Mouse (Mus musculus) frontal cortex, postnatal 14 days (tissue): ENCODE measurements around the gene Prdm2.
A peak's percentile ranks its signal among the peaks of the same experiment; 100 is the strongest.

Experiments used
- DNase-seq, 2 experiments: peaks; one replicate each; pipeline ENCODE4 v3.0.0; 2022; ENCODE audit warnings: low spot score in 2 of 2

The Prdm2 gene

DNA sequence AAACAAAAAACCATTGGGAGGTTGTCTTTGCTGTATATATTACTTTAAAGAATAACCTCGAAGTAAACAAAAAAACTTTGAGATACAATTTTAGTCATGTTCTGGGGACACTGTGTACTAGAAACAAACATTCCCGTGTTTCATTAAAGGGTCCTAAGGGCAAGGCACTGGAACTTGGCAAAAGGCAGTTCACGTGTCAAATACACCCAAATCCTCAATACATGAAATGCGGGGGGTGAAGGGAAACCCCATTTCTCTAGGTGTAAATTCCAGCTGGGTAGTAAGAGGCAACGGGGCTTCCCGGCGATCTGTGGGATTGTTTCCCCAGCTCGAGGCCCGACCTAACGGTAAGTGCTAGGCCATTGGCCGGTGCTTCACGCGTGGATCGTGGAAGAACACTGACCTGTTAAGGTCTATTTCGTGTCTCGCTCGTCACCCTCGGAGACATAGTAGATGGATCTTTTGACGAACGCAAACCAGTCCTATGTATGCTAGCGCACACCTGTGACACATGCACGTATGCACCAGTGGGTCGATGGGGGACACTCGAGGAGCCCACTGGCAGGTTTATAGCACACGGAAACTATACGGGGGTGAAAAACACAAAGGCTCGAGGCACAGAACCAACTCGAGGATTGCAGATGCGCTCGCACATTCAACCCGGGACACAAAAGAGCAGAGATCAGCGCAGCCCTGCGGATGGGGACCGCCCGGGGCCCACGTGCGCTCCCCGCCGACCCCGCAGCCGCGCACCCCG lies 1.0 kb downstream of the Prdm2 start:
- DNase-seq: peak; percentile 15 to 27

GRCm38 (mm10) chr4:143209997-143210396 lies 2.8 kb downstream of the Prdm2 start:
- no peak for DNase-seq

DNA sequence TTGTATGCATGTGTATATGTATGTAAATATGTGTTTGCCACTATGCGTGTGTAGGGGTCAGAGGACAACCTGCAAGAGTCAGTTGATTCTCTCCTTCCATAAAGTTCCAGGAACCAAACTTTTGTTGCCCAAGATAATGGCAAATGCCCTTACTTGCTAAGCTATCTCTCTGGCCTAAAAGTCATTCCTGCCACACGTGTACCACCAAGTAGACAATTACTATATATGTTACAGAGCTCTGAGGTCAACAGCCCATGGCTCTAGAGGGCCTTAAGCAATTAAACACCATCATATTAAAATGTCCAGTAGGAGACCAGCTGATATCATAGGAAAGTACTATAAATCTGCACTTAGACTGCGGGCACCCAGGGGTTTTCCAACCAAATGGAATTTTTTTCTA lies 10.1 kb downstream of the Prdm2 start:
- DNase-seq: no peak

- DNase-seq: no peak
Observed at GRCm38 (mm10) chr4:143198371-143198770, 14.4 kb downstream of the Prdm2 start.

- no peak for DNase-seq
Observed at GRCm38 (mm10) chr4:143197845-143198356, 14.9 kb downstream of the Prdm2 start.

DNA sequence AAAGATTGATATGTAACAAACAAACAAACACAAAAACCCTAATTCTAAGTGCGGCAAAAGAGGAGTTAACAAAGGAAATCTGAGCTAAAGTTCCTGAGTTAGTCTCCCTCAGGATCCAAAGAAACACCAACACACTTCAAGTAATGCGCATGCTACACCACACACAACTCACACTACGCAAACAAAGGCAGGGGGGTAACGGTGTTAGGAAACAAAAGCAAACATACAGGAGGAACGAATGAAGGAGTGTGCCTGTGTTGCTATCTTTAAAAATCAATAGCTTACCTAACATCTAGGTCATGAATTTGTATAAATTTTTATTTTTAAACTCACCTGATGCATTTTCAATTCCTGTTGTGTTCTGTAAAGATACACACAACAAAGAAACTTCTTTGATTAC lies 18.5 kb downstream of the Prdm2 start:
- DNase-seq: no peak

- no peak for DNase-seq
Observed at GRCm38 (mm10) chr4:143193164-143193563, 19.6 kb downstream of the Prdm2 start.

- DNase-seq: no peak
Observed at GRCm38 (mm10) chr4:143191783-143192182, 21.0 kb downstream of the Prdm2 start.

- no peak for DNase-seq
Observed at GRCm38 (mm10) chr4:143190657-143191056, 22.1 kb downstream of the Prdm2 start.

DNA sequence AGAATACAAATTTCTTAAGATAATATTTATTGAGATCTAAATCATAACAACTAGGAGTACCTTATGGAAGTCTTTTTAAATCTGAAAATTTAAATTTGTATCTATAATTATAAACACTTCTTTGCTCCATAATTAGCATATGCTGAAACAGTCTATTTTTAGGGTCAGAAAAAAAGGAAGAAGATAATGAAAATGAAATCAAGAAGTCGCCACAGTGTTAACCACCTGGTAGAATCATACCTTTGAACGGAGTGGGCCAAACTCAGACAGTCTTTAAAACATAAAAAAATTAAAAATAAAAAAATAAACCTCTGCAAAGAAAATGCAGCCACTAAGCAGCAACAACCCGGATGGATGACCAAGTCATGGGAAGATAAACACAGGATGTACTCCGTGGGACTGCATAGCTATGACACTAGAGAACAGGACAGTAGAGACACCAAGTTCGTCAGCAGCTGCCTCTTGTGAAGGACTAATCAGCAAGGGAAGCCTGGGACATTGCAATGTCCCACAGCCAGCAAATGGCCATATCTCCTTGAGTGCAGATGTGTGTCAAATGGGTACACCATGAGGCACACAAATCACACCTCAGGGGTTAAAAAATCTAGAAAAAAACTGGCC lies 24.1 kb downstream of the Prdm2 start:
- no peak for DNase-seq

DNA sequence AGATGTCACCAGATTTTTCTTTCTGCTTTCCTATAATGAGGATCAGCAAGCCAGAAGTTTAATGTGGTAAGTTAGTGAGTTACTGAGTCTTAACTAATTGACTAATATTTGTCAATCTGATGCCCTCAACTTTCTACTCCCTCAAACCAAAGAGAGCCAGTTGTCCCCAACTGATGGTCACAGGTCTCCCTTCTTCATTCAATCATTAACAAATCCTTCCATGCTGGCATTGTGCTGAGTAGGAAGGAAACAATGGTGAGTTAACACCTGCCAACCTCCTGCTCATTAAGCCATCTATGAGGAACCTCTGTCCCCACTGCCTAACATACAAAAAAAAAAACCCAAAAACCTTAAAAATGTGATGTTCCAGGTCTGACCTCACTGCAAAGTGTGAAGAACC lies 26.7 kb downstream of the Prdm2 start:
- no peak for DNase-seq

- DNase-seq: no peak
Observed at GRCm38 (mm10) chr4:143185496-143185895, 27.3 kb downstream of the Prdm2 start.

- peak; percentile 45 to 46 for DNase-seq
Observed at GRCm38 (mm10) chr4:143183141-143183540, 29.7 kb downstream of the Prdm2 start.

- no peak for DNase-seq
Observed at GRCm38 (mm10) chr4:143180731-143181130, 32.1 kb downstream of the Prdm2 start.

GRCm38 (mm10) chr4:143171600-143172290 lies 41.0 kb downstream of the Prdm2 start:
- no peak for DNase-seq

DNA sequence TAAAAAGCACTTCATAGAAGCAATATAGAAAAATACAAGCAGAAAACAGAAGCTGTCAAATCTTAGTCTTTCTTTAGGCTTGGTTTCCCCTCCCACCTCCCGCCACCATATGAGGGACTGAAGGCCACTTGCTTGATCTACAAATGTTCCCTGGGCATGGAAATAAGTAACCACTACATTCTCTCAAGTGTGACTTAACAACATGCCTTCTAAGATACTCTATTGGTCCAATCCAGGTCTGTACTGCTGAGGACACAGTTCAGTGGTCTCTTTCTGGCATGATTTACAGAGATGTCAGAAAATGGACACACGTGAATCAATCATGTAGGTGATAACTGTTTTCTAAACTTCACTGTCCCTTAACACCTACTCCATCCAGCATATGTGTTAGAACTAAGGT lies 42.5 kb downstream of the Prdm2 start:
- no peak for DNase-seq

GRCm38 (mm10) chr4:143168093-143168492 lies 44.7 kb downstream of the Prdm2 start:
- DNase-seq: no peak

DNA sequence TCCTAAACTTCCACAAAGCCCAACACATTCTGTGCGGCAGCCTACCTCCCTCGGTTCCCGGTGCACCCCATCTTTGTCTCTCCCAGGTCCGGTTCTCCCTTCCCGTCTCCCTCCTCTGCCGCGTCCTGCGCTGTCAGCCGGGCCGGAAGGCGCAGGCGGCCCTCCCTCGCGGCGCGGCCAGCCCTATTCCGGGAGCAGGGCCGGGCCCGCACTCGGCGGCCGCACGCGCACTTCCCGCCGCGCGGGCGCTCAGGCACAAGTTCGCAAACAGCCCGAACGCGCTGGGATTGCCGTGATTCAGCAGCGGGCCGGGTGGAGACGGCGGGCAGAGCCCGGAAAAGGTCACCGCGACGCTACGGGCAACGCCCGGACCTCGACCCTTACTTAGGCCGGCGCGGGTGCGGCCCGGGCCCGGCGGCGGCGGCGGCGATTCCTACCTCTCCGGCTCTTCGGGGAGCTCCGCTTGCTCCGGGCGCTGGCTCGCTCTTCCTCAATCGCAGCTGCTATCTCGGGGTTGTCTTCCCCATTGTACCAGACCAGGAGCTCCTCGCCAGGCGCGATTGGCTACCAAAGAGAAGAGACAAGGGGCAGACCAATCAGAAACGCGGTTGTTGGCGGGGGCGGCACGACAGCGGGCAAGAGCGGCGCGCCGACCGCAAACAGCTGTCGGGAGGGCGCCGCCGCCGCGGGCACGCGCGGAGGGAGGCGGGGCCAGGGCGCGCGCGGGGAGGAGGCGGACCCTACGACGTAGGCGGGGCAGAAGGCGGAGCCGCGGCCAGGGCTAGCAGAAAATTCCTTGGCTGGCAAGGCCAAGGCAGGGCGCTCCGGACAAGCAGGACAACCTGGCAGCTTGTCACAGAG lies 50.9 kb downstream of the Prdm2 start:
- peak; percentile 98 to 99 for DNase-seq

GRCm38 (mm10) chr4:143160826-143161225 lies 52.0 kb downstream of the Prdm2 start:
- DNase-seq: no peak

DNA sequence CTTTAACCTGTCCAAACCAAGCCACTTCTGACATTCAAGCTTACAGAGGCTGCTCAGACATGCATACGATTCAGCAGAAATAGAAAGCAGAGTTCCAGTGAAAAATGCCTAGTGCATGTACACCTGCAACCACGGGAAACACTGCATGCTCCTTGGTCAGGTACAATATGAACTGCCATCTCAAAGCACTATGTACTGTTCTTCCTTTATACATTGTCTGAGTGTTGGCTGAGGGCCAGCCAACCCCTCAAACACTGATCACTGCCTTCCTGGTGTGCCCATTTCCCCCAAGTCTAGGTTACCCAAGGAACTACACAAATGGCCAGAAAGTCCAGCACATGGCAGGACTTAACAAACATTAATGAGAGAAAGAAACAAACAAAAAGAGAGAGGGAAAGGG lies 53.5 kb downstream of the Prdm2 start:
- DNase-seq: no peak

- no peak for DNase-seq
Observed at GRCm38 (mm10) chr4:143155871-143156270, 56.9 kb downstream of the Prdm2 start.

DNA sequence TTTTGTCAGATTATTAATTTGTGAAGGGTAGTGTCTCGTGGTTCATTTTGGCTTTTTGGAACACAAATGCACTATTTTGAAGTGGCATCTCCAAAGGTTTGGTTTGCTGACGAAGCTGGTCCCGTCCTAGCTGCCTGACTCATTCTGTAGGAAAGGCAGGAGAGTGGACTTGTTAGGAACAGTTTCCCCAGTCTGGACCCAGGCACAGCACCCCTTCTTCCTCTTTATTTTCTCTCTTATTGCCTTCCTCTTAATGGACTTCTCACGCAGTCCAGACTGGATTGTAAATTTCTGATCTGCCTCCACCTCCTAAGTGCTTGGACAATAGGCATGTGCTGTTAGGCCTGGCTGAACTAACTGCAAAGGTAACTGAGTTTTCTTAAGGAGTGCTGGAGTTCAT lies 57.8 kb downstream of the Prdm2 start:
- no peak for DNase-seq
